Mouse (Mus musculus): ENCODE data around the gene H6pd. TPM values are rescaled to one million over a fixed set of nuclear protein-coding genes. Genes with fewer than 3 reads are reported as not detected.
A peak's percentile ranks its signal among the peaks of the same experiment; 100 is the strongest.

H6pd gene
- total RNA-seq, 1 experiment from 2014 or later, result 115 TPM

DNA sequence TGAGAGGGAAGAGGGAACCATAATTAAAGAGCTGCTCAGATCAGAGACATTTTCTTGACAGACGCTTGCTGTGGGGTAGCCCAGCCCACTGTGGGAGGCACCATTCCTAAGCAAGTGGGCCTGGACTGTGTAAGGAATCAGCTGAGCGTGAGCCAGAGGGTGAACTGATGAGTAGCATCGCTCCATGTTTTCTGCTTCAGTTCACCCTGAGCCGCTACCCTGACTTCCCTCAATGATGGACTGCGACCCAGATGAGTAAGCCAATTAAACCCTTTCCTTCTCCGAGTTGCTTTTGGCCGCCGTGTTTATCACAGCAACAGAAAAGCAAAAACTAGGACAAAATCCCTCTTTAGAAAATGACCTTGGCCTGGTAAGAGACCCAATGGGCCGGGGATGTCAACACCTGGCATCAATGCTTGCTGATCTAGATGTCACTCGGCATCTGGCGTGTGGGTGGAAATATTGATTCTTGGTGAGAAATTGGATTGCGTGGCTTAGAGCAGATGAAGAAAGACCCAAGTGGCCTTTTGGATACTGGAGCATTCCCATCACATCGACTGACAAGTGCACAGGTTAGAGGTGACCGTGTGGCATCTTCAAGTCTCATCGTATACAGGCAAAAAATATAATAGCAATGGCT, 11.0 kb upstream of the H6pd start:
- no peak for DNase-seq

- DNase-seq, result no peak
Observed at GRCm38 (mm10) chr4:150015436-150015835, 6.6 kb upstream of the H6pd start.

- no peak for DNase-seq
Observed at GRCm38 (mm10) chr4:150014378-150015091, 5.7 kb upstream of the H6pd start.

- no peak for DNase-seq
Observed at GRCm38 (mm10) chr4:150013805-150014204, 5.0 kb upstream of the H6pd start.

- no peak for DNase-seq
Observed at GRCm38 (mm10) chr4:150013186-150013690, 4.4 kb upstream of the H6pd start.

GRCm38 (mm10) chr4:150012322-150012723, 3.5 kb upstream of the H6pd start:
- DNase-seq, result no peak

GRCm38 (mm10) chr4:150011564-150012321, 2.9 kb upstream of the H6pd start:
- no peak for DNase-seq

DNA sequence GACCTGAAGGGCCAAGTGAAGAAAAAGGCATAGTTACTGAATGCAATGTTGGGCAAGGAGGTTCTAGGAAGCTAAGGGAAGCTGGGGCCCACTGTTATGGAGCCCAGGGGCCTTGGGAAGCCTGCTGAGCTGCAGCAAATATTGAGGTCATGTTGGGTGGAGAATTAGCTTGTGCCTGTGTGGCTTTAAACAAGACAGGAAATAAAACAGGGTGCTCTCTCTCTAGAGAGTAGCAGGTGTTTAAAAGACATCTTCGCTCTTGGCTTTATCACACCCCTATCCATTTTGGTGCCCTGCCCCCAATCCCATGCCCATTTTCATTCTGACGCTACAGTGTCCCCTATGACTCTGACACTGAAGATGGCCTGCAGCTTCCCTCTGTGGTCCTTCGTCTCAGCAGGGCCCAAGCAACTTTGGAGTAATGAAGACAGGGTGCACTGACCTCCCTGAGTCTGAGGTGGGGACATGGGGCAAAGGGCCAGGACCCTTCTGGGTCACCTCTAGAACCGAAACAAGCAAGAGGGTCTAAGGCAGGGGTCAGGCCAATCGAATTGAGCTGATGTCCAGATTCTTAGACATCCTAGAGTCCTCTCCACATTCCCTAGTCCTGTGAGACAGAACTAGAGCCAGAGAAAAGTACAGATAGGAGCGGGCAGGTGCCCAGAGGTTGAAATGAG, 1.4 kb upstream of the H6pd start:
- no peak for DNase-seq

GRCm38 (mm10) chr4:150009587-150009930, 736 bp upstream of the H6pd start:
- no peak for DNase-seq

DNA sequence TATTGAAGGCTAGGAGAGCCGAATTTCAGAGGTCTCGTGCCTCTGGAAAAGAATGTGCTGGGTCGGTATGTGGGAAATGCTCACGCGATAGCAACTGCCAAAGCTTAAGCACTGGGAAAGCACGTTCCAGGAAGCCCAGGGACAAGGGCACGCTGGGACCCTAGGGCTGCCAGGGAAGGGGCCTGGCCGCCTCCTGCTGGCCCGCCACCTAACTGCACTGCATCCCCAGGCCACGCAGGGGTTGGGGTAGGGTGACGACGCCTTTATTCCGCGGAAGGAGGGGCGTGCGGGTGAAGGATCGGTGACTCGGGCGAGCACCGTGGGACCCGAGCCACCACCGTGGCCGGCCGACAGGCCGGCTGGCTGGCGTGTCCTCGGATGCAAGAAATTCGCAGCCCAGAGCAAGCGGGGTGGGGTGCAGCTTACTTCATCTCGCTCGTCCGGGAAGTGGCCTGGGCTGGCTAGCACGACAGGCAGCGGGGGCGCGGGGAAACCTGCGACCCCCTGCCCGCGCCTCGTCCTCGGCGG, 434 bp downstream of the H6pd start:
- peak; percentile 93 for DNase-seq

- DNase-seq, result no peak
Observed at GRCm38 (mm10) chr4:150007444-150007843, 1.4 kb downstream of the H6pd start.

- DNase-seq, result no peak
Observed at GRCm38 (mm10) chr4:150006991-150007390, 1.8 kb downstream of the H6pd start.

- DNase-seq, result no peak
Observed at GRCm38 (mm10) chr4:150006122-150006854, 2.5 kb downstream of the H6pd start.

DNA sequence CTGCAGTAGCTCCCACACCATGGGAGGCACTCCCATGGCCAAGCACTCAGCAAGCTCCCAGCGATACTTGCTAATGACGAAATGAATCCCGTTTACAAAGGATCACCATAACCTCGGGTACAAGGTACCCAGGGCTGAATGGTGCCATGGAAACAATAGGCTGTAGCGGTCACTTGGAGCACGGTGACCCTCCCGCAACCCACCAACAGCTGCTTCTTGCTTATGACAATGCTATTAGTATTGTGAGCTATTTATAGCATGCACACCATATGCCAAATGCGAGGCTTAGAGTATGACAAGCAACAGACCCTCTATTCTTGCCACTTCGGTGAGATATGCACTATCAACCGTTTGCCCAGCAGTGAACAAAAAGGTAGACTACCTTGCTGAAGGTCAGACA, 3.6 kb downstream of the H6pd start:
- DNase-seq, result no peak

- no peak for DNase-seq
Observed at GRCm38 (mm10) chr4:150003641-150004040, 5.2 kb downstream of the H6pd start.

DNA sequence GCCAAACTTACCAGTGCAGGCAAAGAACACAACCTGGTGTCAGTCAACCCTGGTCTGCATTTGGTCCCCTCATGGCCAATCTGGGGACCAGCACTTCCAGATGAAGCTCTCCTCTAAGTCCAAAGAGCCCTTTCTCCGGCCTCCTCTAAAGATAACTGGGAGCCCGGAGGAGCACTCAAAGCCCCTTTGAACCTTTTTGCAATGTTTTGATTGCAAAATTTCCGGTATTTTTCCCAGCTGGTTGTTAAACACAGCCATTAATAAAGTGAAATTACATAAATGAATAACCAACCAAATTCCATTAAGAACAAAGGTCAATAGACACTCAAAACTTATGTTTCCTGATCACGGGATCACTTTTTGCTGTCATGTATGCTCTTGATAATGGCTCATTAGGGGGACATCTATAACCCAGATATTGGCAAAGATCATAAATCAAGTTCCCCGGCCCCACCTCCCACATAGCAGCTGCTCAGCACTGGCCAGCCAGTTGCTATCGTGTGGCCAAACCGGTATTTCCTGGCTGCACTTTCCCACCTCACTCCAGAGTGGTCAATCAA, 5.7 kb downstream of the H6pd start:
- DNase-seq, result no peak

DNA sequence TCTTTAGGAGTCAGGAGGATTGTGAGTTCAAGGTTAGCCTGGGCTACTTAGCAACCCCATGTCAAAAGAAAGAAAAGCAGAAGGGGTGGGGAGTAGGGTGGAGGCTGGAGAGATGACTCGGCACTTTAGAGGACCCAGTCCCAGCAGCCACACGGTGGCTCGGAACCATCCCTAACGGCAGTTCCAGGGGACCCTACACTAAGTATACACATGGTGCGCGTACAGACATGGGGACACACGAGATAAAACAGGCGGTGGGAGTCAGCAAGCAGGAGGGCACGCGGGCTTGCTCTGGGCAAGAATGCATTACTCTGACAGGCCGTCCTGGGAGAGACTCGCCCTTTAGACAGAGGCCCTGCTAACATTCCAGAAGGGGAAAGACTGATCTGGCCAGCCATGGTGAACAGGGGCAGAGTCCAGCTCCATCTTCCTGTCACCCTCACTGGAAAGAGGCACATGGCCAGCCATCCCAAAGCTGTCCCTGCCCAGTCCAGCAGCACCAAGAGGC, 6.7 kb downstream of the H6pd start:
- peak; percentile 42 for DNase-seq

- DNase-seq, result peak; percentile 41
Observed at GRCm38 (mm10) chr4:150001221-150001860, 7.5 kb downstream of the H6pd start.

DNA sequence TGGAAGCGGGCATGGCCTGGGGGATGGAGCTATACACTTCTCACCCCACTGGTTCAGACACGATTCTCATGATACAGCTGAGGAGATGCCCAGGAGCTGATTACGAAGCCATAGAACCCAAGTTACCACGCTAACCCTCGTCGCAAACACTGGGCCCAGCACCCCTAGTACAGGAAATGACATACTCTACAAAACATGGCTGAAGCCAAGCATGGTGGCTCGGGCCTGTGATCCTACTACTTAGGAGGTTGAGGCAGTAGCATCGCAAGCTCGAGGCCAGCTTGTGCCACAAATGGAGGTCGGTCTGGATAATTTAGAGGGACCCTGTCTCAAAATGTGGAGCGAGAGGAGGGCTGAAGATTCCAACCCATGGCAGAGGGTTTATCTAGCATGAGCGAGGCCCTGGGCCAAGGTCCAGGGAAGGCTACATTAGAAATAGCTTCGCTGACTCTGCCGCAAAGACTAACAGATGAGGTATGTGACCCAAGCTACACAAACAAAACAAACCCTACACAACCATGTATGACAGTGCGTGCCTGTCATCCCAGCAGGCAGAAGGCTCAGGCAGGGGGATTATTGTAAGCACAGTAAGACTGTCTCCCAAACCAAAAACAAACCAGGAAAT, 8.8 kb downstream of the H6pd start:
- DNase-seq, result no peak

- no peak for DNase-seq
Observed at GRCm38 (mm10) chr4:149999510-149999900, 9.3 kb downstream of the H6pd start.
